Mouse (Mus musculus) heart, embryonic 10.5 days (tissue): ENCODE measurements around the gene Large1. TPM values are rescaled to one million over a fixed set of nuclear protein-coding genes. Genes with fewer than 3 reads are reported as not detected.
"Not testable (repeated sequence)": the region's sequence is repeated elsewhere in the genome, so short reads cannot be mapped to it uniquely, and the experiment has no call there.

Experiments
- DNase-seq: peaks from one replicate; pipeline ENCODE4 v3.0.0-alpha.2; 2017; ENCODE audit warnings: low spot score
- H3K27ac ChIP-seq: fragments of 300-500 bp; sonication (generic); 2 replicates; pipeline ENCODE4 v1.5.1; 2016; ENCODE audit warnings: mild to moderate bottlenecking
- H3K27me3 ChIP-seq: fragments of 300-500 bp; sonication (generic); 2 replicates; pipeline ENCODE4 v1.6.1; 2016; ENCODE audit warnings: mild to moderate bottlenecking; ENCODE audit not compliant: poor library complexity, insufficient read depth, severe bottlenecking
- H3K36me3 ChIP-seq: fragments of 300-500 bp; sonication (generic); 2 replicates; pipeline ENCODE4 v1.6.1; 2016; ENCODE audit warnings: mild to moderate bottlenecking, moderate library complexity
- H3K4me1 ChIP-seq: fragments of 300-500 bp; sonication (generic); 2 replicates; pipeline ENCODE4 v1.6.1; 2016; ENCODE audit warnings: mild to moderate bottlenecking
- H3K4me3 ChIP-seq: fragments of 300-500 bp; sonication (generic); 2 replicates; pipeline ENCODE4 v1.5.1; 2016; ENCODE audit warnings: mild to moderate bottlenecking, moderate library complexity
- H3K9me3 ChIP-seq: fragments of 300-500 bp; sonication (generic); 2 replicates; pipeline ENCODE4 v1.6.1; 2016; ENCODE audit warnings: mild to moderate bottlenecking, moderate library complexity
- WGBS: fragments of 180-500 bp; shearing (Covaris S2); methylation state at CpG from one replicate; pipeline ENCODE4 v1.1.7; 2016; 5-methylcytosine and 5-hydroxymethylcytosine counted together
- polyA plus RNA-seq: library from polyadenylated mRNA; unstranded; fragments of >200 nt; fragmentation: Nextera tagmentation; extraction: Ambion mirVana; gene quantifications from 2 replicates; pipeline ENCODE4 v1.2.1, GENCODE M21; 2016

The Large1 gene
- polyA plus RNA-seq, 1 experiment from 2014 or later = 7.5 TPM

- no peak overlapping the region for H3K4me3 ChIP-seq
- no peak overlapping the region for H3K27ac ChIP-seq
- H3K27me3 ChIP-seq = no peaks in the 10 kb centered on the region
- no peaks in the 10 kb centered on the region for H3K36me3 ChIP-seq
- 82% methylated on average over 2 of the region's 2 CpGs for WGBS
- peaks cover 8% of the 10 kb centered on the region; the same call in 1 of the 2 replicates for H3K4me1 ChIP-seq
- DNase-seq = no peak
- H3K9me3 ChIP-seq = no peaks in the 10 kb centered on the region
These were observed 63.5 kb downstream of the Large1 start for GRCm38 (mm10) chr8:73289831-73290230.

- Histone ChIP-seq H3K27me3 (no peaks in the 10 kb centered on the region), H3K27ac (no peak overlapping the region), H3K4me3 (no peak overlapping the region), H3K4me1 (peaks cover 8% of the 10 kb centered on the region; the same call in 1 of the 2 replicates), H3K36me3 (no peaks in the 10 kb centered on the region), H3K9me3 (no peaks in the 10 kb centered on the region)
- no peak for DNase-seq
- 86% methylated on average over 4 of the region's 4 CpGs for WGBS
These were observed 71.3 kb downstream of the Large1 start for GRCm38 (mm10) chr8:73281996-73282395.

GRCm38 (mm10) chr8:73276015-73276414, 77.3 kb downstream of the Large1 start:
- 57% methylated on average over 4 of the region's 4 CpGs for WGBS
- Histone ChIP-seq H3K27me3 (no peaks in the 10 kb centered on the region), H3K36me3 (no peaks in the 10 kb centered on the region), H3K9me3 (no peaks in the 10 kb centered on the region), H3K4me1 (peaks cover 28% of the 10 kb centered on the region; the same call in 1 of the 2 replicates), H3K27ac (no peak overlapping the region), H3K4me3 (no peak overlapping the region)
- DNase-seq = no peak

- WGBS = 71% methylated on average over 4 of the region's 4 CpGs
- not testable (repeated sequence) for H3K36me3 ChIP-seq, H3K4me3 ChIP-seq, DNase-seq, H3K27me3 ChIP-seq, H3K9me3 ChIP-seq, H3K27ac ChIP-seq
- H3K4me1 ChIP-seq = peaks cover 28% of the 10 kb centered on the region; the same call in 1 of the 2 replicates
These were observed 77.9 kb downstream of the Large1 start for GRCm38 (mm10) chr8:73275445-73275844.

- no peaks in the 10 kb centered on the region for H3K36me3 ChIP-seq
- no peak overlapping the region for H3K4me3 ChIP-seq
- no peak overlapping the region for H3K27ac ChIP-seq
- no peaks in the 10 kb centered on the region for H3K27me3 ChIP-seq
- no peak for DNase-seq
- no peaks in the 10 kb centered on the region for H3K9me3 ChIP-seq
- H3K4me1 ChIP-seq = peaks cover 28% of the 10 kb centered on the region; the same call in 1 of the 2 replicates
These were observed 80.2 kb downstream of the Large1 start for GRCm38 (mm10) chr8:73273150-73273549.

GRCm38 (mm10) chr8:73270991-73271390, 82.3 kb downstream of the Large1 start:
- Histone ChIP-seq H3K27me3 (no peaks in the 10 kb centered on the region), H3K4me1 (peaks cover 26% of the 10 kb centered on the region; the same call in 1 of the 2 replicates), H3K27ac (no peak overlapping the region), H3K4me3 (no peak overlapping the region), H3K36me3 (no peaks in the 10 kb centered on the region), H3K9me3 (no peaks in the 10 kb centered on the region)
- DNase-seq = no peak

- no peaks in the 10 kb centered on the region for H3K36me3 ChIP-seq
- H3K27me3 ChIP-seq = no peaks in the 10 kb centered on the region
- H3K9me3 ChIP-seq = no peaks in the 10 kb centered on the region
- H3K27ac ChIP-seq = no peak overlapping the region
- no peaks in the 10 kb centered on the region for H3K4me1 ChIP-seq
- DNase-seq = no peak
- no peak overlapping the region for H3K4me3 ChIP-seq
- 90% methylated on average over 2 of the region's 2 CpGs for WGBS
These were observed 95.4 kb downstream of the Large1 start for GRCm38 (mm10) chr8:73257981-73258380.

- Histone ChIP-seq H3K27me3 (no peaks in the 10 kb centered on the region), H3K27ac (no peak overlapping the region), H3K36me3 (peaks cover 2% of the 10 kb centered on the region; the same call in 1 of the 2 replicates), H3K9me3 (no peaks in the 10 kb centered on the region), H3K4me3 (no peak overlapping the region), H3K4me1 (no peaks in the 10 kb centered on the region)
- 98% methylated on average over 3 of the region's 3 CpGs for WGBS
- no peak for DNase-seq
These were observed 109.2 kb downstream of the Large1 start for GRCm38 (mm10) chr8:73244186-73244585.

GRCm38 (mm10) chr8:73242066-73242465, 111.3 kb downstream of the Large1 start:
- 72% methylated on average over 1 of the region's 1 CpGs for WGBS
- Histone ChIP-seq H3K9me3 (no peaks in the 10 kb centered on the region), H3K4me1 (no peaks in the 10 kb centered on the region), H3K27me3 (no peaks in the 10 kb centered on the region), H3K36me3 (peaks cover 2% of the 10 kb centered on the region; the same call in 1 of the 2 replicates), H3K4me3 (no peak overlapping the region), H3K27ac (no peak overlapping the region)
- DNase-seq = no peak

GRCm38 (mm10) chr8:73234209-73234608, 119.1 kb downstream of the Large1 start:
- no peak for DNase-seq
- Histone ChIP-seq H3K27ac (no peak overlapping the region), H3K4me3 (no peak overlapping the region), H3K27me3 (no peaks in the 10 kb centered on the region), H3K9me3 (no peaks in the 10 kb centered on the region), H3K4me1 (no peaks in the 10 kb centered on the region), H3K36me3 (no peaks in the 10 kb centered on the region)
- 87% methylated on average over 1 of the region's 1 CpGs for WGBS

- Histone ChIP-seq H3K27ac (no peak overlapping the region), H3K4me3 (no peak overlapping the region), H3K4me1 (no peaks in the 10 kb centered on the region), H3K36me3 (no peaks in the 10 kb centered on the region), H3K9me3 (no peaks in the 10 kb centered on the region), H3K27me3 (no peaks in the 10 kb centered on the region)
- no peak for DNase-seq
- 49% methylated on average over 6 of the region's 6 CpGs for WGBS
These were observed 119.8 kb downstream of the Large1 start for GRCm38 (mm10) chr8:73233358-73234041.

- no peaks in the 10 kb centered on the region for H3K27me3 ChIP-seq
- H3K36me3 ChIP-seq = no peaks in the 10 kb centered on the region
- no peak for DNase-seq
- no peak overlapping the region for H3K27ac ChIP-seq
- no peaks in the 10 kb centered on the region for H3K9me3 ChIP-seq
- no peak overlapping the region for H3K4me3 ChIP-seq
- H3K4me1 ChIP-seq = peaks cover 5% of the 10 kb centered on the region
- 84% methylated on average over 3 of the region's 3 CpGs for WGBS
These were observed 126.5 kb downstream of the Large1 start for GRCm38 (mm10) chr8:73226841-73227240.

GRCm38 (mm10) chr8:73225654-73226053, 127.7 kb downstream of the Large1 start:
- H3K4me3 ChIP-seq = no peak overlapping the region
- H3K27me3 ChIP-seq = no peaks in the 10 kb centered on the region
- H3K4me1 ChIP-seq = peaks cover 5% of the 10 kb centered on the region
- no peaks in the 10 kb centered on the region for H3K36me3 ChIP-seq
- DNase-seq = no peak
- 42% methylated on average over 2 of the region's 2 CpGs for WGBS
- no peaks in the 10 kb centered on the region for H3K9me3 ChIP-seq
- H3K27ac ChIP-seq = no peak overlapping the region
